Mouse (Mus musculus): Measurements from ENCODE around the gene Lenep. TPM values are rescaled to one million over a fixed set of nuclear protein-coding genes. Genes with fewer than 3 reads are reported as not detected.

Gene Lenep
- polyA plus RNA-seq, 1 experiment from 2014 or later, result not detected

- Histone ChIP-seq H3K36me3 (ENCODE audit: control insufficient read depth, insufficient read depth) (peaks cover 40% of the 10 kb centered on the region), H3K27me3 (replicated peaks; ENCODE audit: control insufficient read depth, insufficient read depth, low read length) (no peaks in the 10 kb centered on the region), H3K4me1 (replicated peaks; ENCODE audit: control insufficient read depth, insufficient read depth, low read length) (peaks cover 8% of the 10 kb centered on the region), H3K27ac (ENCODE audit: low read depth, low read length) (no peak overlapping the region), H3K9ac (ENCODE audit: low read depth, low read length) (no peak overlapping the region), H3K4me3 (ENCODE audit: low read depth, low read length) (no peak overlapping the region), H3K9me3 (ENCODE audit: control insufficient read depth) (no peaks in the 10 kb centered on the region), H3K4me2 (replicated peaks; ENCODE audit: low read depth) (no peak overlapping the region)
- no peak for ATAC-seq
- 94% methylated on average over 4 of the region's 4 CpGs for whole genome bisulfite sequencing
- TF ChIP-seq CTCF (IDR thresholded peaks at IDR 0.05; ENCODE audit: low read depth), result no peak
Measured at GRCm38 (mm10) chr3:89425876-89426275, 23.3 kb upstream of the Lenep start.

GRCm38 (mm10) chr3:89425141-89425525 lies 22.5 kb upstream of the Lenep start:
- peaks cover 9% of the 10 kb centered on the region for H3K4me1 ChIP-seq (replicated peaks; ENCODE audit: control insufficient read depth, insufficient read depth, low read length)
- TF ChIP-seq CTCF (IDR thresholded peaks at IDR 0.05; ENCODE audit: low read depth), result no peak
- no peak overlapping the region for H3K27ac ChIP-seq (ENCODE audit: low read depth, low read length)
- WGBS, result 64% methylated on average over 5 of the region's 5 CpGs
- H3K36me3 ChIP-seq (ENCODE audit: control insufficient read depth, insufficient read depth), result peaks cover 40% of the 10 kb centered on the region
- no peak overlapping the region for H3K4me3 ChIP-seq (ENCODE audit: low read depth, low read length)
- no peak for ATAC-seq
- no peak overlapping the region for H3K4me2 ChIP-seq (replicated peaks; ENCODE audit: low read depth)
- H3K9me3 ChIP-seq (ENCODE audit: control insufficient read depth), result no peaks in the 10 kb centered on the region
- no peak overlapping the region for H3K9ac ChIP-seq (ENCODE audit: low read depth, low read length)
- H3K27me3 ChIP-seq (replicated peaks; ENCODE audit: control insufficient read depth, insufficient read depth, low read length), result no peaks in the 10 kb centered on the region

- WGBS, result 41% methylated on average over 5 of the region's 5 CpGs
- Histone ChIP-seq H3K9ac (ENCODE audit: low read depth, low read length) (no peak overlapping the region), H3K4me2 (replicated peaks; ENCODE audit: low read depth) (0 out of 2 replicates have a peak overlapping the region, but pooled peaks have one; percentile 6), H3K4me1 (replicated peaks; ENCODE audit: control insufficient read depth, insufficient read depth, low read length) (peaks cover 9% of the 10 kb centered on the region), H3K36me3 (ENCODE audit: control insufficient read depth, insufficient read depth) (peaks cover 40% of the 10 kb centered on the region), H3K9me3 (ENCODE audit: control insufficient read depth) (no peaks in the 10 kb centered on the region), H3K4me3 (ENCODE audit: low read depth, low read length) (no peak overlapping the region), H3K27me3 (replicated peaks; ENCODE audit: control insufficient read depth, insufficient read depth, low read length) (no peaks in the 10 kb centered on the region), H3K27ac (ENCODE audit: low read depth, low read length) (0 out of 2 replicates have a peak overlapping the region, but pooled peaks have one; percentile 15)
- 0 out of 2 replicates have a peak, but pooled peaks have one; percentile 3 for TF ChIP-seq CTCF (IDR thresholded peaks at IDR 0.05; ENCODE audit: low read depth)
- no peak for ATAC-seq
Measured at GRCm38 (mm10) chr3:89424416-89425140, 22.0 kb upstream of the Lenep start.

GRCm38 (mm10) chr3:89422556-89423205 lies 20.1 kb upstream of the Lenep start:
- Histone ChIP-seq H3K9ac (ENCODE audit: low read depth, low read length) (peak overlapping the region; percentile 60; the same call in 1 of the 2 replicates), H3K9me3 (ENCODE audit: control insufficient read depth) (no peaks in the 10 kb centered on the region)
- ATAC-seq, result no peak

GRCm38 (mm10) chr3:89421810-89422473 lies 19.3 kb upstream of the Lenep start:
- peak overlapping the region; percentile 86 for H3K4me2 ChIP-seq (replicated peaks; ENCODE audit: low read depth)
- H3K27ac ChIP-seq (ENCODE audit: low read depth, low read length), result no peak overlapping the region
- no peaks in the 10 kb centered on the region for H3K27me3 ChIP-seq (replicated peaks; ENCODE audit: control insufficient read depth, insufficient read depth, low read length)
- H3K36me3 ChIP-seq (ENCODE audit: control insufficient read depth, insufficient read depth), result peaks cover 30% of the 10 kb centered on the region; the same call in 1 of the 2 replicates
- peaks cover 9% of the 10 kb centered on the region for H3K4me1 ChIP-seq (replicated peaks; ENCODE audit: control insufficient read depth, insufficient read depth, low read length)
- WGBS, result 26% methylated on average over 22 of the region's 22 CpGs
- H3K9ac ChIP-seq (ENCODE audit: low read depth, low read length), result peak overlapping the region; percentile 60
- ATAC-seq, result no peak
- no peak for TF ChIP-seq CTCF (IDR thresholded peaks at IDR 0.05; ENCODE audit: low read depth)
- peak overlapping the region; percentile 47 for H3K4me3 ChIP-seq (ENCODE audit: low read depth, low read length)
- H3K9me3 ChIP-seq (ENCODE audit: control insufficient read depth), result no peaks in the 10 kb centered on the region

More at GRCm38 (mm10) chr3:89422556-89423205, 20.1 kb upstream of the Lenep start:
- TF ChIP-seq CTCF (IDR thresholded peaks at IDR 0.05; ENCODE audit: low read depth), result no peak
- peaks cover 9% of the 10 kb centered on the region for H3K4me1 ChIP-seq (replicated peaks; ENCODE audit: control insufficient read depth, insufficient read depth, low read length)
- peaks cover 38% of the 10 kb centered on the region for H3K36me3 ChIP-seq (ENCODE audit: control insufficient read depth, insufficient read depth)
- WGBS, result 69% methylated on average over 6 of the region's 6 CpGs
- peak overlapping the region; percentile 47 for H3K4me3 ChIP-seq (ENCODE audit: low read depth, low read length)
- no peaks in the 10 kb centered on the region for H3K27me3 ChIP-seq (replicated peaks; ENCODE audit: control insufficient read depth, insufficient read depth, low read length)
- peak overlapping the region; percentile 86 for H3K4me2 ChIP-seq (replicated peaks; ENCODE audit: low read depth)
- H3K27ac ChIP-seq (ENCODE audit: low read depth, low read length), result no peak overlapping the region

Data from intestine, postnatal 0 days (tissue).